Mouse (Mus musculus) kidney, embryonic 16.5 days (tissue): ENCODE results near the gene Tmem218. TPM values are rescaled to one million over a fixed set of nuclear protein-coding genes. Genes with fewer than 3 reads are reported as not detected.

Experiments used
- ATAC-seq: fragments of 200-750 bp; cut with Nextera tagmentation; 2 replicates; pipeline ENCODE4 v1.8.0; 2017; ENCODE audit warnings: moderate TSS enrichment; ENCODE audit not compliant: low FRiP score, low TSS enrichment
- H3K27ac ChIP-seq: fragments of 300-500 bp; sonication (generic); 2 replicates; pipeline ENCODE4 v1.5.1; 2014; ENCODE audit warnings: low read length
- H3K27me3 ChIP-seq: fragments of 300-500 bp; sonication (generic); 2 replicates; pipeline ENCODE4 v1.6.1; 2014; ENCODE audit warnings: low read length, control low read depth, mixed read lengths; ENCODE audit not compliant: insufficient read depth
- H3K36me3 ChIP-seq: fragments of 300-500 bp; sonication (generic); 2 replicates; pipeline ENCODE4 v1.6.1; 2014; ENCODE audit warnings: low read length, control low read depth, mixed read lengths; ENCODE audit not compliant: insufficient read depth
- H3K4me1 ChIP-seq: fragments of 300-500 bp; sonication (generic); 2 replicates; pipeline ENCODE4 v1.6.1; 2014; ENCODE audit warnings: low read length, control low read depth, mixed read lengths; ENCODE audit not compliant: insufficient read depth
- H3K4me2 ChIP-seq: fragments of 300-500 bp; sonication (generic); replicated peaks from 2 replicates; pipeline ENCODE4 v1.6.1; 2014; ENCODE audit warnings: low read depth, low read length
- H3K4me3 ChIP-seq: fragments of 300-500 bp; sonication (generic); 2 replicates; pipeline ENCODE4 v1.5.1; 2014; ENCODE audit warnings: mild to moderate bottlenecking, low read length
- H3K9ac ChIP-seq: fragments of 300-500 bp; sonication (generic); replicated peaks from 2 replicates; pipeline ENCODE4 v1.6.1; 2014; ENCODE audit warnings: low read length
- H3K9me3 ChIP-seq: fragments of 300-500 bp; sonication (generic); 2 replicates; pipeline ENCODE4 v1.6.1; 2016; ENCODE audit warnings: low read length, control low read depth
- WGBS: fragments of 180-500 bp; shearing (Covaris S2); extraction: QIAGEN DNeasy Blood & Tissue Kit; methylation state at CpG from one replicate; pipeline ENCODE4 v1.1.7; 2014; 5-methylcytosine and 5-hydroxymethylcytosine counted together
- polyA plus RNA-seq: library from polyadenylated mRNA; unstranded; fragments of >200 nt; fragmentation: Nextera tagmentation; extraction: Ambion mirVana; gene quantifications from 2 replicates; pipeline ENCODE4 v1.2.1, GENCODE M21; 2015

Tmem218 gene
- polyA plus RNA-seq, result 13.2 and 13.5 TPM in 2 replicates

DNA sequence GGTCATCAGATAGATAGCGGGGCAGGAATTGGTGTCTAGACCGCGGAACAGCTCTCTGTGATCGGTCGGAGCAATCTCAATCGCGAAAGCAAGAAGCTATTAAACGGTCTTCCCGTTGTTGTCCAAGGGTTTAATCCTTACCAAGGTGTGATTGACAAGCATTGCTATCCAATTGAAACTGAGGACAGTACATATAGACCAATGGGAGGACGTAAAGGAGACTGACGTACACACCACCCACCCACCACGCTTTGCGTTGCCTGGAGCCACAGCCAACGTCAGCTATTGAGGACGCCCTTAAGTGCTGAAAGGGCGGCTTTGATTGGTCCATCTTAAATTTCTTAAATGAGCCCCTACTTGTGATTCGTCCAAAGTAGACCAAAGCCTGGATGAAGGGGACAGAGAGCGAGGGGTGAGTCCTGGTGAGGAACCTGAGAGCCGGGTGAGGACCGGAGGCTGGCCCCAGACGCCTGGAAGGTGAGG is at the start of gene Tmem218:
Gene Tmem218 (plus strand): TSS at position 295 of the 483 bp plus-strand sequence.
- Histone ChIP-seq H3K9ac (peak within 1 kb of the TSS; percentile 78), H3K4me2 (peak within 1 kb of the TSS; percentile 68), H3K36me3 (no peaks in the 10 kb centered on the region), H3K27ac (peak within 1 kb of the TSS; percentile 78), H3K4me1 (peaks cover 22% of the 10 kb centered on the region; the same call in 1 of the 2 replicates), H3K27me3 (no peaks in the 10 kb centered on the region), H3K9me3 (no peaks in the 10 kb centered on the region), H3K4me3 (peak within 1 kb of the TSS; percentile 65)
- peak; percentile 100 for ATAC-seq
- under 1% methylated on average over 21 of the region's 21 CpGs for WGBS

DNA sequence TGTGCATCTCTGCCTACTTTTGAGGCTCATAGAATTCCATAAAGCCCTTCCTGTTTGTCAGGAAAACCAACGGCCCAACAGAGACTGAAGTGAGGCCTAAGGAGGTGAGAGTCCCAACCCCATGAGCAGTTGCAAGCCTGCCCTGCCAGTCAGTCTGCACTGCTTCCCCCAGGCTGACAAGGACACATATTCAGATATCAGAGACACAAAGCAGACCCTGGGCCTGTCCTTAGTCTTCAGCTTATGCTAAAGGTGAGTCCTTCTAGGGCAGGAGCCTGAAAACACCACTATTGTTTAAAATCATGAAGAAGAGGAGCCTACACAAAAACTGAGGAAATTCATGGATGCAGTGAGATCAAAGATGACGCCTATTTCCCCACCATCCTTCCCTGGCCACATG is 47.3 kb upstream of the Tmem218 start:
- no peaks in the 10 kb centered on the region for H3K9me3 ChIP-seq
- H3K36me3 ChIP-seq, result no peaks in the 10 kb centered on the region
- no peaks in the 10 kb centered on the region for H3K4me1 ChIP-seq
- H3K4me2 ChIP-seq, result no peak overlapping the region
- 83% methylated on average over 2 of the region's 2 CpGs for WGBS
- no peak overlapping the region for H3K4me3 ChIP-seq
- H3K27ac ChIP-seq, result no peak overlapping the region
- H3K27me3 ChIP-seq, result no peaks in the 10 kb centered on the region
- no peak overlapping the region for H3K9ac ChIP-seq
- ATAC-seq, result no peak

- no peak overlapping the region for H3K4me2 ChIP-seq
- H3K9ac ChIP-seq, result no peak overlapping the region
- no peaks in the 10 kb centered on the region for H3K9me3 ChIP-seq
- H3K4me1 ChIP-seq, result no peaks in the 10 kb centered on the region
- H3K4me3 ChIP-seq, result no peak overlapping the region
- H3K27ac ChIP-seq, result no peak overlapping the region
- no peak for ATAC-seq
- no peaks in the 10 kb centered on the region for H3K27me3 ChIP-seq
- no peaks in the 10 kb centered on the region for H3K36me3 ChIP-seq
- 80% methylated on average over 2 of the region's 2 CpGs for WGBS
Measured at GRCm38 (mm10) chr9:37166899-37167298, 41.1 kb upstream of the Tmem218 start.

GRCm38 (mm10) chr9:37173376-37173775 is 34.6 kb upstream of the Tmem218 start:
- no peaks in the 10 kb centered on the region for H3K27me3 ChIP-seq
- H3K27ac ChIP-seq, result no peak overlapping the region
- ATAC-seq, result no peak
- H3K9ac ChIP-seq, result no peak overlapping the region
- no peaks in the 10 kb centered on the region for H3K9me3 ChIP-seq
- no peak overlapping the region for H3K4me2 ChIP-seq
- no peak overlapping the region for H3K4me3 ChIP-seq
- H3K4me1 ChIP-seq, result peaks cover 11% of the 10 kb centered on the region
- 55% methylated on average over 5 of the region's 5 CpGs for WGBS
- H3K36me3 ChIP-seq, result no peaks in the 10 kb centered on the region

- H3K27me3 ChIP-seq, result no peaks in the 10 kb centered on the region
- H3K9me3 ChIP-seq, result no peaks in the 10 kb centered on the region
- H3K9ac ChIP-seq, result no peak overlapping the region
- no peak overlapping the region for H3K4me2 ChIP-seq
- H3K36me3 ChIP-seq, result no peaks in the 10 kb centered on the region
- H3K4me3 ChIP-seq, result no peak overlapping the region
- 54% methylated on average over 3 of the region's 3 CpGs for WGBS
- H3K4me1 ChIP-seq, result peaks cover 18% of the 10 kb centered on the region
- ATAC-seq, result no peak
- H3K27ac ChIP-seq, result no peak overlapping the region
Measured at GRCm38 (mm10) chr9:37176002-37176401, 32.0 kb upstream of the Tmem218 start.

GRCm38 (mm10) chr9:37177107-37177506 is 30.9 kb upstream of the Tmem218 start:
- peak; percentile 81 for ATAC-seq
- no peak overlapping the region for H3K4me2 ChIP-seq
- WGBS, result 1% methylated on average over 5 of the region's 5 CpGs

DNA sequence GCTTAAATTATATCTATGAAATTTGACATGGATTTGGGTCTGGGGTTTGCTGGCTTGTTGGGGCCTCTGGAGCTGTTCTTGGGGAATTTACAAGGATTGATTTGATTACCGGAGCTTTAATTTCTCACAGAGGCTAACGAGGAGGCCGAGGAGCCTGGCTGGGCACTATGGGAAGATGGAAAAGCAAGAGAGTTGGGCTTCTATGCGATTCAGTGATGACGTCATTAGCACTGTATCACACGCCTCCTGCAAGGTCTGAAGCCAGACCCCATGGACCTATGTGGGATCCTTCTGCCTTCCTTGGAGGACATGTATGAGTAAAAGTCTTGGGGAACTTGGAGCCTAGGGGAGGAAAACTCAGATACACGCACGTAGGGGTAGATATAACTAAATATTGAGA is 30.5 kb upstream of the Tmem218 start:
- Histone ChIP-seq H3K27me3 (no peaks in the 10 kb centered on the region), H3K4me3 (no peak overlapping the region), H3K36me3 (no peaks in the 10 kb centered on the region), H3K4me2 (no peak overlapping the region), H3K27ac (no peak overlapping the region), H3K4me1 (peaks cover 18% of the 10 kb centered on the region), H3K9ac (no peak overlapping the region), H3K9me3 (no peaks in the 10 kb centered on the region)
- WGBS, result 49% methylated on average over 8 of the region's 8 CpGs
- no peak for ATAC-seq

More at GRCm38 (mm10) chr9:37177107-37177506, 30.9 kb upstream of the Tmem218 start:
- H3K36me3 ChIP-seq, result no peaks in the 10 kb centered on the region
- no peak overlapping the region for H3K27ac ChIP-seq
- no peaks in the 10 kb centered on the region for H3K9me3 ChIP-seq
- H3K27me3 ChIP-seq, result no peaks in the 10 kb centered on the region
- H3K4me1 ChIP-seq, result peaks cover 18% of the 10 kb centered on the region
- H3K4me3 ChIP-seq, result no peak overlapping the region
- H3K9ac ChIP-seq, result no peak overlapping the region

- no peak overlapping the region for H3K4me3 ChIP-seq
- H3K27ac ChIP-seq, result no peak overlapping the region
- H3K9ac ChIP-seq, result no peak overlapping the region; the same call in 1 of the 2 replicates
- H3K4me2 ChIP-seq, result no peak overlapping the region
- no peak for ATAC-seq
- no peaks in the 10 kb centered on the region for H3K27me3 ChIP-seq
- WGBS, result 43% methylated on average over 4 of the region's 4 CpGs
- no peaks in the 10 kb centered on the region for H3K9me3 ChIP-seq
- H3K4me1 ChIP-seq, result peaks cover 18% of the 10 kb centered on the region
- no peaks in the 10 kb centered on the region for H3K36me3 ChIP-seq
Measured at GRCm38 (mm10) chr9:37178911-37179310, 29.1 kb upstream of the Tmem218 start.

DNA sequence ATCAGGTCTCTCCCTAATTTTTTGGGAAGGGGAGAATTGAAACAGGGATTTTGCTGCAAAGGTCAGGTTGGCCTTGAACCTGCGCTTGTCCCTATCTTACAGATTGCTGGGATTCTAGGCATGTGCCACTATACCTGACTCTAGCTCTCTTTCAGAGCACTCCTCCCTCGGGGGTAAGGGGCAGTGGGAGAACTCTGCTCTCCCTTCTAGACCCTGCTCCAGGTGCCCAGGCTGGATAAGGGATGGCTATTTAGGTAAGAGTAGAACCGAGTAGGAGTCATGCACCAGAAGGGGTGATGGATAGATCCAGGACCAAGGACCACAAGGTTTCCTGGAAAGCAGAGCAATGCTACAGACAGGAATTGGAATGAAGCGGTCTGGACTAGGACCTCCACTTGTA is 28.4 kb upstream of the Tmem218 start:
- H3K4me1 ChIP-seq, result peaks cover 18% of the 10 kb centered on the region
- H3K36me3 ChIP-seq, result no peaks in the 10 kb centered on the region
- H3K4me3 ChIP-seq, result no peak overlapping the region
- no peaks in the 10 kb centered on the region for H3K27me3 ChIP-seq
- no peak overlapping the region for H3K27ac ChIP-seq
- H3K9ac ChIP-seq, result no peak overlapping the region
- no peak overlapping the region for H3K4me2 ChIP-seq
- H3K9me3 ChIP-seq, result no peaks in the 10 kb centered on the region
- ATAC-seq, result no peak
- 86% methylated on average over 4 of the region's 4 CpGs for WGBS

GRCm38 (mm10) chr9:37181596-37181995 is 26.4 kb upstream of the Tmem218 start:
- Histone ChIP-seq H3K36me3 (no peaks in the 10 kb centered on the region), H3K27me3 (no peaks in the 10 kb centered on the region), H3K4me3 (no peak overlapping the region), H3K9ac (no peak overlapping the region), H3K4me1 (peaks cover 14% of the 10 kb centered on the region), H3K27ac (no peak overlapping the region), H3K9me3 (no peaks in the 10 kb centered on the region), H3K4me2 (no peak overlapping the region)
- WGBS, result 85% methylated on average over 5 of the region's 5 CpGs
- no peak for ATAC-seq
